Mouse (Mus musculus) small intestine, adult 2 months (tissue): ENCODE results near the gene Olfr1201. TPM values are rescaled to one million over a fixed set of nuclear protein-coding genes. Genes with fewer than 3 reads are reported as not detected.

Source experiments
- H3K27ac ChIP-seq: fragments of 200-500 bp; 2 replicates; pipeline ENCODE4 v1.5.1; 2012; ENCODE audit warnings: low read depth, low read length, control low read depth, inconsistent platforms; ENCODE audit not compliant: insufficient read depth
- H3K27me3 ChIP-seq: fragments of 200-500 bp; 2 replicates; pipeline ENCODE4 v1.6.1; 2012; ENCODE audit warnings: mild to moderate bottlenecking, moderate library complexity, low read length, inconsistent platforms; ENCODE audit not compliant: control insufficient read depth, insufficient read depth
- H3K36me3 ChIP-seq: fragments of 200-500 bp; 2 replicates; pipeline ENCODE4 v1.6.1; 2012; ENCODE audit warnings: mild to moderate bottlenecking, low read length, control low read depth, inconsistent platforms; ENCODE audit not compliant: control insufficient read depth, insufficient read depth
- H3K4me1 ChIP-seq: fragments of 200-500 bp; 2 replicates; pipeline ENCODE4 v1.6.1; 2012; ENCODE audit warnings: low read length, inconsistent platforms, mixed read lengths; ENCODE audit not compliant: control insufficient read depth, insufficient read depth, insufficient read length
- H3K4me3 ChIP-seq: fragments of 200-500 bp; 2 replicates; pipeline ENCODE4 v1.5.1; 2012; ENCODE audit warnings: low read depth, mild to moderate bottlenecking, control low read depth, inconsistent platforms, low read length, moderate library complexity
- CTCF ChIP-seq: fragments of 200-500 bp; IDR thresholded peaks from 2 replicates; pipeline ENCODE4 v1.5.1; 2012; ENCODE audit warnings: low read depth, mild to moderate bottlenecking, control low read depth, inconsistent platforms, low read length, moderate library complexity, mixed read lengths; ENCODE audit not compliant: insufficient replicate concordance, insufficient read length; ENCODE audit errors: extremely low read depth
- POLR2A ChIP-seq: fragments of 200-500 bp; IDR thresholded peaks from 2 replicates; pipeline ENCODE4 v1.6.1; 2012; ENCODE audit warnings: low read depth, mild to moderate bottlenecking, control low read depth, inconsistent platforms, low read length, moderate library complexity
- WGBS: fragments of 180-500 bp; shearing (Covaris S2); methylation state at CpG from one replicate; pipeline ENCODE4 v1.1.7; 2018; 5-methylcytosine and 5-hydroxymethylcytosine counted together
- polyA plus RNA-seq: library from polyadenylated mRNA; depleted of rRNA; stranded (reverse); fragments of >200 nt; gene quantifications from 2 replicates; pipeline ENCODE4 v1.2.3, GENCODE M21; 2012; rRNA removed

The Olfr1201 gene
- not detected in 2 replicates for polyA plus RNA-seq

DNA sequence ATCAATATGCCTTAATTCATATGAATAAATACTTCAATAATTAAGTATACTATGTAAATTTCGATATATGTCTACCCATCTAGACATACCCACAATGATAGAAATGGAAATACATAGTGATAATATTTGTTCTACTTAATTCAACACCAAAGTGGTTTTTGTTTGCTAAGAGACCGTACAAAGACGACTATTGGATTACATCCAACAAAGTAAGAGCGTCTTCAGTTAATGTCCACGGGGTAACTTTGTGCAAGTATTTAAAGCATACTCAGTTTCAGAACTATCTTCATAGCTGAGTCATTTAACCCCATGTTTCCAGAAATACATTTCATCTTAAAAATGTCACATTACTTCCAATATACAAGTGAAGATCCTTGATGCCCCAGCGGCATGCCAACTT, at the start of gene Olfr1201:
TSS of gene Olfr1201 (plus strand) at position 301 of the 400 bp plus-strand sequence.
- Histone ChIP-seq H3K27ac (no peak within 1 kb of the TSS), H3K27me3 (no peaks in the 10 kb centered on the region), H3K4me1 (no peaks in the 10 kb centered on the region), H3K36me3 (no peaks in the 10 kb centered on the region), H3K4me3 (no peak within 1 kb of the TSS)
- 74% methylated on average over 6 of the region's 6 CpGs for WGBS
- TF ChIP-seq CTCF: no peak
- TF ChIP-seq POLR2A: no peak

DNA sequence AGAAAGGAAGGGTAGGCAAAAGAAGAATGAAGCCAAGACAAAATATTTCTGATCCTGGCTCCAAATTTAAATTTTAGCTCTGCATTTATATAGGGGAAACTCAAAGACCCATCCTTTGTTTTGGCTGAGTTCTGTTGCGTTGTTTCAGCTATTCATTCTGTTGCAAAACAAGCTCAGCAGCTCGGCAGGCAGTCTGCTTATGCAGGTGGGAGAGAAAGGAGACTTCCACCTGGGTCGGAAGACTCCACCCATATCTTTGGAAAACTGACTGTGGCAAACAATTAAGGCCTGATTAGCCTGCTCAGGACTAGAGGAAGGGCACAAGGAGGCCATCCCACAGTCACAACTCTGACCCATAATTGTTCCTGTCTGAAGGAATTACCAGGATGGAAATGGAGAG, 49.5 kb upstream of the Olfr1201 start:
- H3K4me1 ChIP-seq: no peaks in the 10 kb centered on the region
- H3K27ac ChIP-seq: no peak overlapping the region
- no peak overlapping the region for H3K4me3 ChIP-seq
- no peaks in the 10 kb centered on the region for H3K27me3 ChIP-seq
- WGBS: 63% methylated on average over 3 of the region's 3 CpGs
- TF ChIP-seq POLR2A (no peak), CTCF (no peak)
- H3K36me3 ChIP-seq: no peaks in the 10 kb centered on the region

DNA sequence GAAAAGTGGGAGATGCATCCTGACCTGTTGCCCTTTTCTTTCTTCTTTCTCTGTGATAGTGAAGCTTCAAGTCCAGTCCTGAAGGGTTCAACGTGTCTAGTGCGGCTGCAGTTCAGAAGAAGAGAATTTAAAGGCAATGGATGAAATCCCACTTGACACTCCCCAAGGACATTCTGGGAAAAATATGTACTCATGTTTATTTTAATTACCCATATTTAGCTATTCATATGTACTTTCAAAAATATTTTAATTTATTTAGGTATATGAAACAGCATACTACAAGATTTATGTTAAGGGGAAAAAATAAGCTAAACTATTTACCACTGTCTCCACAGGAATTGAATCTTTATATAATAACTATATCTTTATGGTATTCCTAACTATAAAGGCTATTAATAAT, 41.6 kb upstream of the Olfr1201 start, which contains the start of gene Olfr1198:
TSS of gene Olfr1198 (minus strand) at position 101 of the 400 bp plus-strand sequence.
- no peak for TF ChIP-seq POLR2A
- no peak for TF ChIP-seq CTCF
- WGBS: 90% methylated on average over 2 of the region's 2 CpGs
- Histone ChIP-seq H3K27ac (no peak within 1 kb of the TSS), H3K4me1 (no peaks in the 10 kb centered on the region), H3K4me3 (no peak within 1 kb of the TSS), H3K27me3 (no peaks in the 10 kb centered on the region), H3K36me3 (no peaks in the 10 kb centered on the region)

DNA sequence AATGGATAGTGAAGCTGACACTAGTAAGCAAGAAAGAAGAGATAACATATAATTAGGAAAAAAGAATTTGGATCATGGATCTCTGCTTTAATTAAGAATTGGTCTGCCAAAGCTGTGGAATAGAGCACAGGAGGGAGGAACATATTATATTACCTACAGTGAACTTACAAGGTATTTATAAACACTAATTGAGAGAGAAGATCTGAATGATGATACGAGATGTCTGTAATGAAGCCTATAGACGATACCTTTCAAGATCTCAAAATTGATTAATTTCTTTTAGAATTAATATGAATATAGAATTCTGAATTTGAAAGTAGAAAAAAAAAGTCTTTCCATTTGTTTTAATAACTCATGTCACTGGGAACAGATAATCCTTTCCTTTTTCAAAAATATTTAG, 32.5 kb upstream of the Olfr1201 start, which contains the start of gene Olfr1199:
TSS of gene Olfr1199 (minus strand) at position 101 of the 400 bp plus-strand sequence.
- Histone ChIP-seq H3K27ac (no peak within 1 kb of the TSS), H3K36me3 (no peaks in the 10 kb centered on the region), H3K27me3 (no peaks in the 10 kb centered on the region), H3K4me3 (no peak within 1 kb of the TSS), H3K4me1 (no peaks in the 10 kb centered on the region)
- 80% methylated on average over 2 of the region's 2 CpGs for WGBS
- TF ChIP-seq POLR2A (no peak), CTCF (no peak)

DNA sequence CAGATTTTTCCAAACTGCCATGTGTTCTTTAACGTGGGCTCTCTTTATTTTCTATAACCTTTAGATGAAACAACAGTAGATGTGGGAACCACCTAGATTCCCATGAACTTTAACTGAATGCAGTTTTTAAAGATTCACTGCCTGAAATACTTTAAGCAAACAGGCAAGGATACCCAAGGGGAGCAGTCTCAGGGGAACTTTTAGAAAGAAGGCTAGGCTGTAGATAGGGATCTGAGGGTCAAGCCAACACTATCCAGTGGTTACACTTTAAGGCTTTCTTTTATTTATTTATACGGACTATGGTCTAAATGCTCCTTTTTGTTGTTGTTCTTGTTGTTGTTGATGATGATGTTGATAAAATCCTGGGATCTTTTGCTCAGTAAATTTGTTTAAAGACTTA, 22.4 kb upstream of the Olfr1201 start, which contains the start of gene Olfr1200:
TSS of gene Olfr1200 (minus strand) at position 101 of the 400 bp plus-strand sequence.
- no peaks in the 10 kb centered on the region for H3K4me1 ChIP-seq
- no peaks in the 10 kb centered on the region for H3K27me3 ChIP-seq
- no peak within 1 kb of the TSS for H3K27ac ChIP-seq
- TF ChIP-seq POLR2A (no peak), CTCF (no peak)
- H3K36me3 ChIP-seq: no peaks in the 10 kb centered on the region
- no peak within 1 kb of the TSS for H3K4me3 ChIP-seq
- WGBS: 69% methylated on average over 2 of the region's 2 CpGs

DNA sequence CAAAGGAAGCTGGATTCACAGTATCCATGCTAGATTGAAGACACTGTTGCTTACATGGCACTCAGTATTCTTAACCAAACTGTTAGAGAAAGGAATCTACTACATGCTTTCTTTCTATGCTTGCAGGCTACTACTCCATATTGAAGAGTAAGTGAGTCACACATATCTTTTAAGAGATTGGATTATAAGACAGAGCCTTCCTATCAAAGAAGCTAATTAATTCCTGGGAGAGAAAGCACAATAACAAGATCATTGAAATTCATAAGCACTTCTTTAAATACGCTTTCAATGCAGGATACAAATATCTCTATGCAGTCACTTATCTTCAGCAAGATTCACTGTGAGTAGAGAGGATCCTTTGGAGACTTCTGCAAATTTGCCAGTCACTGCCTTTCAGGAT, 21.4 kb downstream of the Olfr1201 start, which contains the start of gene Olfr1202:
TSS of gene Olfr1202 (plus strand) at position 301 of the 400 bp plus-strand sequence.
- WGBS: 75% methylated on average over 1 of the region's 1 CpGs
- no peaks in the 10 kb centered on the region for H3K27me3 ChIP-seq
- no peak for TF ChIP-seq CTCF
- no peak for TF ChIP-seq POLR2A

DNA sequence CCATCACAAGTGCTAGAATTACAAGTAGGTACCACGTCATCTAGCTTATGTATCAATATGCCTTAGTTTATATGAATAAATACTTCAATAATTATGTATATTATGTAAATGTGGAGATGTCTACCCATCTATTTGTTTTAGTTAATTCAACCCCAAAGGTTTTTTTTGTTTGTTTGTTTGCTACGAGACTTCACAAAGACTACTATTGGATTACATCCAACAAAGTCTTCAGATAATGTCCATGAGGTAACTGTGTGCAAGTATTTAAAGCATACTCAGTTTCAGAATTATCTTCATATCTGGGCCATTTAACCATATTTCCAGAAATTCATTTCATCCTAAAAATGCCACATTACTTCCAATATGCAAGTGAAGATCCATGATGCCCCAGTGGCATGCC, 36.6 kb downstream of the Olfr1201 start, which contains the start of gene Olfr1205:
TSS of gene Olfr1205 (plus strand) at position 301 of the 400 bp plus-strand sequence.
- Histone ChIP-seq H3K36me3 (no peaks in the 10 kb centered on the region), H3K4me3 (no peak within 1 kb of the TSS), H3K27me3 (no peaks in the 10 kb centered on the region), H3K27ac (no peak within 1 kb of the TSS), H3K4me1 (no peaks in the 10 kb centered on the region)
- 83% methylated on average over 2 of the region's 2 CpGs for WGBS
- TF ChIP-seq CTCF: no peak
- TF ChIP-seq POLR2A: no peak

More for the DNA sequence above, 21.4 kb downstream of the Olfr1201 start, which contains the start of gene Olfr1202:
- Histone ChIP-seq H3K4me3 (no peak within 1 kb of the TSS), H3K27ac (no peak within 1 kb of the TSS), H3K4me1 (no peaks in the 10 kb centered on the region), H3K36me3 (no peaks in the 10 kb centered on the region)

DNA sequence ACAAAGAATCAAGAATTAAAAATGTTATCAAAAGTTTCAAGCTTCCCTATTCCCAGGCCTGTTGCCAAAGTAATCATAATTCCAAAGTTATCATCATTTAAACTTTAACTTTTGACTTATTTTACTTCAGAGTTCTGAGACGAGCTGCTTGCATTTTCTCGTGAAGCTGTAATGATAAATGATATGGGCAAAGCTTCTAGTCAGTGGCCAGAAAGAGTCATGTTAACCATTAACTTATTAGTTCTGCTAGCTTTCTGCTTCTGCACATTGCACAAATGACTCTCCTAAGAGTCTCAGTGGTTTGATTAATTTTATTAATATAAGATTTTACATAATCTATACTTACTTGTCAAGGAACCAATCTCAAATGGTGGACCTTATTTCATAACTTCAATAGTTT, 45.6 kb downstream of the Olfr1201 start:
- WGBS: 25% methylated on average over 2 of the region's 2 CpGs
- Histone ChIP-seq H3K4me3 (no peak overlapping the region), H3K4me1 (no peaks in the 10 kb centered on the region), H3K27ac (no peak overlapping the region), H3K36me3 (no peaks in the 10 kb centered on the region), H3K27me3 (no peaks in the 10 kb centered on the region)
- TF ChIP-seq CTCF: no peak
- TF ChIP-seq POLR2A: no peak

Other genes with a start within 250 kb of the Olfr1201 start
- gene Olfr1188, start 236.1 kb upstream of the Olfr1201 start, polyA plus RNA-seq: not detected in 2 replicates
- gene Olfr1189, start 206.6 kb upstream of the Olfr1201 start, polyA plus RNA-seq: not detected in 2 replicates
- gene Olfr1191-ps1, start 152.5 kb upstream of the Olfr1201 start, polyA plus RNA-seq: not detected in 2 replicates
- not detected in 2 replicates for gene Olfr1192-ps1, start 144.5 kb upstream of the Olfr1201 start, polyA plus RNA-seq
- not detected in 2 replicates for gene Olfr1193, start 117.4 kb upstream of the Olfr1201 start, polyA plus RNA-seq
- not detected in 2 replicates for gene Olfr1195, start 103.8 kb upstream of the Olfr1201 start, polyA plus RNA-seq
- gene Olfr1196, start 88.4 kb upstream of the Olfr1201 start, polyA plus RNA-seq: not detected in 2 replicates
- gene Olfr1197, start 60.7 kb upstream of the Olfr1201 start, polyA plus RNA-seq: not detected in 2 replicates
- not detected in 2 replicates for gene Olfr1198, start 41.7 kb upstream of the Olfr1201 start, polyA plus RNA-seq
- not detected in 2 replicates for gene Olfr1199, start 32.6 kb upstream of the Olfr1201 start, polyA plus RNA-seq
- not detected in 2 replicates for gene Olfr1200, start 22.5 kb upstream of the Olfr1201 start, polyA plus RNA-seq
- gene Olfr1202, start 21.5 kb downstream of the Olfr1201 start, polyA plus RNA-seq: not detected in 2 replicates
- gene Olfr1205, start 36.7 kb downstream of the Olfr1201 start, polyA plus RNA-seq: not detected in 2 replicates
- not detected in 2 replicates for gene Olfr1204, start 56.3 kb downstream of the Olfr1201 start, polyA plus RNA-seq
- not detected in 2 replicates for gene Olfr1206, start 70.2 kb downstream of the Olfr1201 start, polyA plus RNA-seq
- not detected in 2 replicates for gene Olfr1208, start 109.3 kb downstream of the Olfr1201 start, polyA plus RNA-seq
- not detected in 2 replicates for gene Olfr1209, start 122.1 kb downstream of the Olfr1201 start, polyA plus RNA-seq
- not detected in 2 replicates for gene Olfr1211, start 145.1 kb downstream of the Olfr1201 start, polyA plus RNA-seq
- not detected in 2 replicates for gene Olfr1212, start 160.9 kb downstream of the Olfr1201 start, polyA plus RNA-seq
- gene Gm13762, start 187.2 kb downstream of the Olfr1201 start, polyA plus RNA-seq: not detected in 2 replicates
- gene Olfr1214, start 199.6 kb downstream of the Olfr1201 start, polyA plus RNA-seq: not detected in 2 replicates
- not detected in 2 replicates for gene Olfr1215, start 213.9 kb downstream of the Olfr1201 start, polyA plus RNA-seq
- not detected in 2 replicates for gene Olfr1216, start 225.3 kb downstream of the Olfr1201 start, polyA plus RNA-seq
- gene Olfr1217, start 239.0 kb downstream of the Olfr1201 start, polyA plus RNA-seq: not detected in 2 replicates